Mouse (Mus musculus): ENCODE data around the gene Sema4f. TPM values are rescaled to one million over a fixed set of nuclear protein-coding genes. Genes with fewer than 3 reads are reported as not detected.

Sema4f gene
- polyA plus RNA-seq (2011; ENCODE audit: insufficient read depth, insufficient read length, low read depth, missing spikeins), result 1.2 and 1.9 TPM in 2 replicates

DNA sequence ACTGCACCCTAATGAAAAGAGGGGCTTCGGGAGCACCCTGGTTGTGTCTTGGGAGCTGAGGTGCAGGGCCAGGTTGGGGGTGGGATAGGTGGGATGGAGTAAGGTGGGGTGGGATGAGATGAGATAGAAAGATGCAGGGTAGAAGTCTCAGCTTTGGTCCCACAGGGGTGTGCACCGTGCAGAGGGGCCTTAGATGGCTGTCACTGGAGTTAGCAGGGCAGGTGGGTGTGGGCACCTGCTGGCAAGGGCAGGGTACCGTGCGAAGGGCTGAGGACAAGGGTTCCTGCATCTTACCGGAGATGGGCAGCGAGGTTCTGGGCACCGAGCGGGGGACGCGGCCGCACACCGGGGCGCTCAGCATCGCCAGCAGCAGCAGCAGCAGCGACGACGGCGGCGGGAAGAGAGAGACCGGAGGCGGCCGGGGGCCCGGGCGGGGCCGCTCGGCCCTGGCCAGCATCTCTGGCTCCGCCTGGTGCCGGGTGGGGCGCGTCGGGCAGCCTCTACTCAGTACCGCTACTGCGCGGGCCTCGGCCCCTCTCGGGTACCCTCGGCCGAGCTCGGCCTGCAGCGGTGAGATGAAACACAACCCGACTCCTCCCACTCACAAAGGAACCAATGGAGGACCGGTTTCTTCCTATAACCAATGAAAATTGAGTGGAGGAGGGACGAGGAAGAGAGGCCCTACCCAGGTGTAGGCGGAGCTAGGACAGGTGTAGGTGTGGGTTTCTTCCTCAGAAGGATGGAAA, at the start of gene Sema4f:
Gene Sema4f (minus strand): TSS at position 603 of the 746 bp plus-strand sequence.
- H3K4me1 ChIP-seq (ENCODE audit: control insufficient read depth, insufficient read depth, low read length), result no peaks in the 10 kb centered on the region
- H3K4me3 ChIP-seq (ENCODE audit: low read depth, low read length), result peak within 1 kb of the TSS; percentile 81
- H3K9ac ChIP-seq (ENCODE audit: low read depth, poor library complexity, severe bottlenecking), result peak within 1 kb of the TSS; percentile 3; the same call in 1 of the 2 replicates
- H3K36me3 ChIP-seq (ENCODE audit: control insufficient read depth, insufficient read depth, low read length, poor library complexity, severe bottlenecking), result no peaks in the 10 kb centered on the region
- no peak within 1 kb of the TSS for H3K27ac ChIP-seq (ENCODE audit: insufficient read depth, low read length)
- H3K9me3 ChIP-seq (replicated peaks; ENCODE audit: control insufficient read depth, insufficient read depth, low read length, poor library complexity, severe bottlenecking), result no peaks in the 10 kb centered on the region
- no peak for TF ChIP-seq CTCF (IDR thresholded peaks at IDR 0.05; ENCODE audit: low read depth, low read length)
- TF ChIP-seq EP300 (IDR thresholded peaks at IDR 0.05; ENCODE audit: insufficient read depth, low read depth, low read length), result no peak
- TF ChIP-seq POLR2A (IDR thresholded peaks at IDR 0.05; ENCODE audit: insufficient read depth, low read length), result no peak
- H3K27me3 ChIP-seq (ENCODE audit: control insufficient read depth, insufficient read depth, low read length, poor library complexity, severe bottlenecking), result no peaks in the 10 kb centered on the region; the same call in 1 of the 2 replicates

DNA sequence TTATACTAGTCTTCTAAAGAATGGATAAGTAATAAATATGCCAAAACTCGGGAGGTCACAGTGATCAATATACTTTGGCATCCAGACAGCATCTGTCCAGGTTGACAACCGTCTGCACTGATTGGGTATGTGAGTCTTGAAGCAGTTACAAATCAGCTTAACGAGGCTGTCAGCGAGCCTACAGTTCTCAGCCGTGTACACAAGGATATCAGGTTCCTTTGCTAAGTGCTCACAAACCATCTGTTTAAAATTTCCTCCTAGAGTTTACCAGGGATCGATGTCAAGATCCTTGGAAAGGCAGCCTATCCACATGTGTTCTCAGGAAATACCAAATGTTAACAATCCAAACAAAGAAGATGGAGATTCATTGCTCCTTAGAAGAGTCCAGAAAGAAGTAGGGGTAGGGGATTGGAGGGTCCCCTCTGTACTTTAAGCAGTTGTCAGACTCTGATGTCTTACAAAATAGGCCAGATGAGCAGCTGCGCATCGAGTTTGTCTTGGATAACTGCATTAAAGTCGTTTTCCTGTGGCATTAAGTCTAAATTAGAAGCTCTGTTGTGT, 47.9 kb upstream of the Sema4f start:
- Histone ChIP-seq H3K27me3 (ENCODE audit: control insufficient read depth, insufficient read depth, low read length, poor library complexity, severe bottlenecking) (no peaks in the 10 kb centered on the region), H3K4me1 (ENCODE audit: control insufficient read depth, insufficient read depth, low read length) (no peaks in the 10 kb centered on the region), H3K27ac (ENCODE audit: insufficient read depth, low read length) (no peak overlapping the region), H3K9ac (ENCODE audit: low read depth, poor library complexity, severe bottlenecking) (no peak overlapping the region), H3K9me3 (replicated peaks; ENCODE audit: control insufficient read depth, insufficient read depth, low read length, poor library complexity, severe bottlenecking) (no peaks in the 10 kb centered on the region), H3K4me3 (ENCODE audit: low read depth, low read length) (no peak overlapping the region), H3K36me3 (ENCODE audit: control insufficient read depth, insufficient read depth, low read length, poor library complexity, severe bottlenecking) (no peaks in the 10 kb centered on the region)
- no peak for TF ChIP-seq CTCF (IDR thresholded peaks at IDR 0.05; ENCODE audit: low read depth, low read length)
- TF ChIP-seq EP300 (IDR thresholded peaks at IDR 0.05; ENCODE audit: insufficient read depth, low read depth, low read length), result no peak
- no peak for TF ChIP-seq POLR2A (IDR thresholded peaks at IDR 0.05; ENCODE audit: insufficient read depth, low read length)

DNA sequence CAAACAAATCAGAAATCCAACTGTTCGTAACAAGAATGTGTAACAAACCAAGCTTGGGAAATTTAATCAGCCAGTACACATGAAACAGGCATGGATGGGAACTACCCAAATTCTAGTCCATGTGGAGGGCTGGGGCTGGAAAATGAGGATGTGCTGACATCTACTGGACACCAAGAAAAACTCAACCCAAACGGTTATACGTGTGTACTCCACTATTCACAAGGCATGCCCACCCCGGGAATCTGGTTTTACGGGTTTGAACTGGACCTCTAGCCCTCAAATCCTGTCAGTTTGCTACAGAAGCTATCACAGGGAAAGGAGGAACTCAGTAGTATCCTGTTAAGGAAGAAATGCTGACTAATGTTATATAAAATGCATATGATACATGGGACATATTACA, 31.5 kb upstream of the Sema4f start:
- Histone ChIP-seq H3K36me3 (ENCODE audit: control insufficient read depth, insufficient read depth, low read length, poor library complexity, severe bottlenecking) (no peaks in the 10 kb centered on the region), H3K9ac (ENCODE audit: low read depth, poor library complexity, severe bottlenecking) (no peak overlapping the region), H3K27me3 (ENCODE audit: control insufficient read depth, insufficient read depth, low read length, poor library complexity, severe bottlenecking) (no peaks in the 10 kb centered on the region), H3K4me3 (ENCODE audit: low read depth, low read length) (no peak overlapping the region), H3K27ac (ENCODE audit: insufficient read depth, low read length) (no peak overlapping the region), H3K4me1 (ENCODE audit: control insufficient read depth, insufficient read depth, low read length) (no peaks in the 10 kb centered on the region), H3K9me3 (replicated peaks; ENCODE audit: control insufficient read depth, insufficient read depth, low read length, poor library complexity, severe bottlenecking) (no peaks in the 10 kb centered on the region)
- TF ChIP-seq CTCF (IDR thresholded peaks at IDR 0.05; ENCODE audit: low read depth, low read length) (no peak), EP300 (IDR thresholded peaks at IDR 0.05; ENCODE audit: insufficient read depth, low read depth, low read length) (no peak), POLR2A (IDR thresholded peaks at IDR 0.05; ENCODE audit: insufficient read depth, low read length) (no peak)

DNA sequence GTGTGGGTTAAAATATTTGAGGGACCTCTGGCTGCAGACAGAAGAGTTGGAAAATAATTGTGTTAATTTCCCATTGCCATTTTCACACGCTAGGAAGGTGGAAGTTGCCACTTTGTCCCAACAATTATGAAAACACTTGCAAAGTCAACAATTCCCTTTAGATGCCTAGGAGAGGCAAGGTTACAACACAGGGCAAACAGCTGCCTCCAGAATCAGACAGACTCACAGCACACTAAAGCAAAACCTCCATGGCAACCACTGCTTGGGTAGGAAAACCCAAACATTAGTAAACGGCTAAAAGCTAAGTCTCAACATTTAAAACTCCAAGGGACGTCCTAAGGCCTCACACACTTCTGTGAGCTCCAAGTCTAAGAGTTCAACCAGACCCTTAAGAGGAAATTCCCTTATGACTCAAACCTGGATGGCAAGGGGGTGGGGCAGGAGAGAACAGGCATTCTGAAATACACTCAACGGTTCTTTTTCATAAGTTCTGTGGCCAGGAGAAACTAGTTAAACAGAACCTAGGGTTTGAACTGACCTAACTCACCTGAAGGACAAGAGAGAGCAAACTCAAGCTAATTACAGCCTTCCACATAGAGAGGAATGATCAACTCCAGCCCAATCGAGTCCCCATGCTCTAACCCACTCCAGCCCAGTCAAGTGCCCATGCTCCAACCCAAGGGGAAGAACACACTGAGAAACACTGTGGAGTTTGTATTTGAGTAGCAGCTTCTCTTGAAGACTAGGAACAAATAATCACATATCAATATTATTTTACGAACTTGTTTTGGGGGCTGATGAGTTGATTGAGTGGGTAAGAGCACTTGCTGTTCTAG, 29.9 kb upstream of the Sema4f start:
- no peaks in the 10 kb centered on the region for H3K9me3 ChIP-seq (replicated peaks; ENCODE audit: control insufficient read depth, insufficient read depth, low read length, poor library complexity, severe bottlenecking)
- no peak overlapping the region for H3K9ac ChIP-seq (ENCODE audit: low read depth, poor library complexity, severe bottlenecking)
- TF ChIP-seq EP300 (IDR thresholded peaks at IDR 0.05; ENCODE audit: insufficient read depth, low read depth, low read length) (no peak), CTCF (IDR thresholded peaks at IDR 0.05; ENCODE audit: low read depth, low read length) (no peak), POLR2A (IDR thresholded peaks at IDR 0.05; ENCODE audit: insufficient read depth, low read length) (no peak)
- no peaks in the 10 kb centered on the region for H3K4me1 ChIP-seq (ENCODE audit: control insufficient read depth, insufficient read depth, low read length)
- no peak overlapping the region for H3K4me3 ChIP-seq (ENCODE audit: low read depth, low read length)
- no peaks in the 10 kb centered on the region for H3K27me3 ChIP-seq (ENCODE audit: control insufficient read depth, insufficient read depth, low read length, poor library complexity, severe bottlenecking)
- H3K27ac ChIP-seq (ENCODE audit: insufficient read depth, low read length), result no peak overlapping the region
- no peaks in the 10 kb centered on the region for H3K36me3 ChIP-seq (ENCODE audit: control insufficient read depth, insufficient read depth, low read length, poor library complexity, severe bottlenecking)

DNA sequence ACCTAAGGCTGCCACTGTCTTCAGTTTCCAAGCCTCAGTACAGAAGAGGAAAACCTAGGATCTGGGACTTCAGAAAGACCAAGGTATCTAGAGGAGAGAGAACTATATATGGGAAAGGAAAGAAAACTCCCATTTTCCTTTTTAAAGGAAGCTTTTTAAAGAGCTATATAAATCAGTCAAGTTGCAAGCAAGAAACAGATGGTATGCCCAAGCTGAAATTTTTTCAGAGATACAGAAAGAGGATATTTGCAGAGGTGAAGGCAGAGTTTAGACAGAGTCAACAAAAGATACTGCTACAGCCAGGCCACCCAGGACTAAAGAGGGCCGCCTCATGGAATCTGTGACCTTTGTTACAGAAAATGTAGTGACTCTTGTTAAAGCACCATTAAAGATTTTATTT, 22.1 kb upstream of the Sema4f start:
- H3K36me3 ChIP-seq (ENCODE audit: control insufficient read depth, insufficient read depth, low read length, poor library complexity, severe bottlenecking), result no peaks in the 10 kb centered on the region
- H3K4me3 ChIP-seq (ENCODE audit: low read depth, low read length), result no peak overlapping the region
- no peak overlapping the region for H3K9ac ChIP-seq (ENCODE audit: low read depth, poor library complexity, severe bottlenecking)
- no peak overlapping the region for H3K27ac ChIP-seq (ENCODE audit: insufficient read depth, low read length)
- H3K27me3 ChIP-seq (ENCODE audit: control insufficient read depth, insufficient read depth, low read length, poor library complexity, severe bottlenecking), result no peaks in the 10 kb centered on the region; the same call in 1 of the 2 replicates
- TF ChIP-seq CTCF (IDR thresholded peaks at IDR 0.05; ENCODE audit: low read depth, low read length) (no peak), EP300 (IDR thresholded peaks at IDR 0.05; ENCODE audit: insufficient read depth, low read depth, low read length) (no peak), POLR2A (IDR thresholded peaks at IDR 0.05; ENCODE audit: insufficient read depth, low read length) (no peak)
- H3K9me3 ChIP-seq (replicated peaks; ENCODE audit: control insufficient read depth, insufficient read depth, low read length, poor library complexity, severe bottlenecking), result no peaks in the 10 kb centered on the region
- H3K4me1 ChIP-seq (ENCODE audit: control insufficient read depth, insufficient read depth, low read length), result no peaks in the 10 kb centered on the region
